In genomic region chr13:111893221-111893713, GRCm38 (mm10) we compare ENCODE assay signal across 13 mouse cellular contexts.
DNase-seq lines count a peak whose midpoint lies in the region; ATAC-seq and TF ChIP-seq lines count a peak whose summit lies in the region.
"Had no signal": no experiment of that assay in that cellular context is flagged by ENCODE, and none has a peak within 500 bp of the region (broad histone marks: within the 10 kb centered on the region; RNA-seq: fewer than 3 reads in every experiment).

No protein-coding gene starts in this region.

- ATAC-seq in intestine, embryonic 16.5 days, result no peak
- ATAC-seq in intestine, embryonic 15.5 days, result no peak
- ATAC-seq in hematopoietic stem cell, adult 5-6 weeks (replicated peaks in 1 of 2; ENCODE audit: insufficient read depth in 1 of 2, low FRiP score in 2 of 2, low TSS enrichment in 1 of 2, low read depth in 1 of 2, poor library complexity in 2 of 2, severe bottlenecking in 2 of 2), result peak; percentile 66 to 79
- ATAC-seq in erythroblast, adult 5-6 weeks (replicated peaks; ENCODE audit: low FRiP score, poor library complexity, severe bottlenecking), result no peak
- ATAC-seq: lung, postnatal 0 days had no signal

- H3K4me2 ChIP-seq in intestine, embryonic 16.5 days (ENCODE audit: low read depth, low read length), result 0 out of 2 replicates have a peak overlapping the region, but pooled peaks have one; percentile 25
- H3K4me2 ChIP-seq in intestine, embryonic 15.5 days (replicated peaks), result no peak overlapping the region; the same call in 1 of the 2 replicates

- H3K4me1 ChIP-seq in intestine, embryonic 16.5 days (ENCODE audit: control insufficient read depth, insufficient read depth, low read length), result peaks cover 6% of the 10 kb centered on the region
- H3K4me1 ChIP-seq in intestine, embryonic 15.5 days (replicated peaks), result peaks cover 7% of the 10 kb centered on the region; the same call in 1 of the 2 replicates
- H3K4me1 ChIP-seq in bone marrow macrophage, adult 2 months (ENCODE audit: control insufficient read depth, insufficient read depth, low read length), result peaks cover 36% of the 10 kb centered on the region

- no peaks in the 10 kb centered on the region for H3K36me3 ChIP-seq in intestine, embryonic 16.5 days (ENCODE audit: control insufficient read depth, insufficient read depth, low read length)
- no peaks in the 10 kb centered on the region for H3K36me3 ChIP-seq in intestine, embryonic 15.5 days

- no peaks in the 10 kb centered on the region for H3K9me3 ChIP-seq in intestine, embryonic 16.5 days (ENCODE audit: control insufficient read depth, low read length)
- no peaks in the 10 kb centered on the region for H3K9me3 ChIP-seq in intestine, embryonic 15.5 days

- WGBS in intestine, embryonic 16.5 days, result 25% methylated on average over 14 of the region's 14 CpGs
- 17% methylated on average over 14 of the region's 14 CpGs for WGBS in intestine, embryonic 15.5 days

- no peak overlapping the region for H3K9ac ChIP-seq in intestine, embryonic 16.5 days (ENCODE audit: low read depth, low read length)
- H3K9ac ChIP-seq in intestine, embryonic 15.5 days, result no peak overlapping the region

- no peak overlapping the region for H3K27ac ChIP-seq in intestine, embryonic 16.5 days (ENCODE audit: low read length)
- no peak overlapping the region for H3K27ac ChIP-seq in intestine, embryonic 15.5 days
- peak overlapping the region; percentile 47 for H3K27ac ChIP-seq in bone marrow macrophage, adult 2 months (ENCODE audit: insufficient read depth, low read depth, low read length)
- H3K27ac ChIP-seq: gastrocnemius, adult 2 months had no signal

- no peak overlapping the region for H3K4me3 ChIP-seq in intestine, embryonic 16.5 days (ENCODE audit: low read length)
- no peak overlapping the region for H3K4me3 ChIP-seq in intestine, embryonic 15.5 days (replicated peaks)
- peak overlapping the region; percentile 7; the same call in 1 of the 2 replicates for H3K4me3 ChIP-seq in bone marrow macrophage, adult 2 months (ENCODE audit: insufficient read depth, low read length)
- H3K4me3 ChIP-seq: gastrocnemius, adult 2 months had no signal

- peak; percentile 39 for DNase-seq in neural tube, embryonic 10.5 days (ENCODE audit: extremely low spot score, low spot score)
- DNase-seq in left cerebral cortex, adult 18-20 months (ENCODE audit: low spot score in 2 of 2), result no peak
- no peak for DNase-seq in heart, postnatal 4 days
- DNase-seq: adrenal gland, postnatal 10 days; gastrocnemius, adult 2 months; heart, postnatal 14 days; layer of hippocampus, adult 9-11 months had no signal

- no peaks in the 10 kb centered on the region for H3K27me3 ChIP-seq in intestine, embryonic 16.5 days (replicated peaks; ENCODE audit: control insufficient read depth, insufficient read depth, low read length)
- no peaks in the 10 kb centered on the region for H3K27me3 ChIP-seq in intestine, embryonic 15.5 days (replicated peaks)

- TF ChIP-seq CTCF in bone marrow macrophage, adult 2 months (IDR thresholded peaks at IDR 0.05; ENCODE audit: low read depth, low read length), result no peak

- no peak for TF ChIP-seq POLR2A in bone marrow macrophage, adult 2 months (IDR thresholded peaks at IDR 0.05; ENCODE audit: borderline replicate concordance, low read depth, low read length)

Comparison
In these comparisons a context has a peak if more than half of its experiments do, and no peak if none do; other contexts are left out.
1. ATAC-seq: peak in hematopoietic stem cell, adult 5-6 weeks (2 of 2); none in intestine, embryonic 16.5 days (single experiment), intestine, embryonic 15.5 days (single experiment) and erythroblast, adult 5-6 weeks (single experiment).